Mouse (Mus musculus) fibroblast of lung, adult 2 months (primary cell): ENCODE results near the gene Rnf135.
"Not testable (repeated sequence)": the region's sequence is repeated elsewhere in the genome, so short reads cannot be mapped to it uniquely, and the experiment has no call there.

ENCODE experiments used
- DNase-seq: peaks from one replicate; pipeline ENCODE4 v3.0.0-alpha.2; 2011; ENCODE audit warnings: low read depth

Rnf135 gene

GRCm38 (mm10) chr11:80183705-80184255 lies at the start of gene Rnf135:
Gene Rnf135, plus strand, starts transcription at chr11:80183851.
- DNase-seq: peak; percentile 86

GRCm38 (mm10) chr11:80134744-80135143 lies 48.9 kb upstream of the Rnf135 start:
- no peak for DNase-seq

DNA sequence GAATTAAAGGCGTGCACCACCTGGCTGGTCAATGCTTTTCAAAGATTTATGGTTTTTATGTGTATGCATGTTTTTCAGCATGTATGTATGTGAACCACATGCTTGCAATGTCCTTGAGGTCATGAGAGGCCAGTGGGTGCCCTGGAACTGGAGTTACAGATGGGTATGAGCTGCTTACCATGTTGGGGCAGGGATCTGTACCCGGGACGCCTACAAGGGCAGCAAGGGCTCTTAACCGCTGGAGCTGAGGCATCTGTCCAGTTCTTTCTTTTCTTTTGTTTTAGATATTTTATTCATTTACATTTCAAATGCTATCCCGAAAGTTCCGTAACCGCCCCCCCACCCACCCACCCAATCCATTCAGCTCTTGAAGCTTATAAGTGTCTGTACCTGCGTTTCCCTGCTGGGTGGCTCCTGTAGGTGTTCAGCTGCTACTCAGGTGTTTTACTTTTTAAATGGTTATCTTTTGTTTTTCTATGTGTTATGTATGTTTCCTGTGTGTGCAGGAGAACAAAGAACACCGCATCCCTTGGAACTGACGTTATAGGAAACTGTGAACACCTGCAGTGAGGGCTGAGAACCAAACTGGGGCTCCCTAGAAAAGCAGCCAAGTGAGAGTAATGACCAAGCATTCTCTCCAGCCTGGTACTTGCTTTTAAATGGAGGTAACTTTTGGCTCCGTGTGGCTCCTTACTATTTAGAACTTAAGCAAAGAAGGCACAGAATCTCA lies 47.5 kb upstream of the Rnf135 start:
- DNase-seq: no peak

DNA sequence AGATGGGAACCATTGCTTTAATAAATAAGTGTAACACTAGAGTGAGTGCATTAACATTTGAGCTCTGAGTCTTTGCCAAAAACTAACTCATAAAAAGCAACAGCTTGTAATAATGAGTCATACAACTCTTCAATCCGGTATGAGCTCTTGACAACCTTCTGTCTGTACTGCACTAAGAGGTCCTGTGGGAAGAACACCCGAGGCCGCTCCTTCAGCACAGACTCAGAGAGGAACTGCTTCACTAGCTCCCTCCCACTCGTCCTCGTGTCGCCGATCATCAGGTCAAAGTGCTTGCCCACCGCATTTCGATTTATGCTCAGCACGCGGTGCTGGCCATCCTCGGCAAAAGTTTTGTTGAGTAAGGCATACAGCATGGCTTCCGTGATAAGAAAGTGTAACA lies 46.9 kb upstream of the Rnf135 start:
- no peak for DNase-seq

DNA sequence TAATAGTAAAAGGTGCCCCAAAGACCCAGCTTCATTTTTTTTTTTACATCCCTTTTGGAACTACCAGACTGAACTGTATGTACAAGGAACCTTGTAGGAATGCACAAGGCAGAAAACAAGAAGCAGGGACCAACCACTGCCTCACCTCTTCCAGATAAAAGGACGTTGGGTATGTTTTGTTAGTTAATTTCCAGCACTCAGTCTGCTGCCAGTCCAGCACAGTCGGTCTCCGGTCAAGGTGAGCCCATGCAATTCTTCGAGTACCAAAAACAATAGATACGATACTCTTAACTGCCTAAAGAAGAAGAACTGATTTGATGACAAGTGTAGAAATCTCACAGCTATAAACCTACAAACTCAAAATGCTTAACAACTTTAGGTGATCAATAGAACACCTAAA lies 45.9 kb upstream of the Rnf135 start:
- DNase-seq: no peak

- DNase-seq: peak; percentile 74
Measured at GRCm38 (mm10) chr11:80141825-80142521, 41.7 kb upstream of the Rnf135 start, which contains the start of gene Tefm. Gene Tefm, minus strand, starts transcription at chr11:80142175.

DNA sequence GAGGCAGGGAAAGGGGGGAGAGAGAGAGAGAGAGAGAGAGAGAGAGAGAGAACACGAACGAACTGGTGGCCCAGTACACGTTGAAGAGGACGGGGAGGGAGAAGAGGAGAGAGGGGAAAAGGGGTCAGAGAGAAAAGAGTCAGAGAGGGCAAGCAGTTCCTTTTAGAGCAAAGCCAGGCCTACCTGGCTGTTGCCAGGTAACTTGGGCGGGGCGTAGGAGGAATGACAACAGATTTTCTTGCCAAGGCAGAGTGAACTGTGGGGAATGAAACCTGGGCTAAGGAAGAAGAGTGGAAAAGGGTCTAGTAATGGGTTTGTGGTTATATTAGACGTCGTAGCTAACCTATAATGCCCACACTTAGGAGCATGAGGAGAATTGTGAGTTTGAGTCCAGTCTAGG lies 40.8 kb upstream of the Rnf135 start:
- DNase-seq: no peak

- DNase-seq: no peak
Measured at GRCm38 (mm10) chr11:80145787-80146275, 37.8 kb upstream of the Rnf135 start.

- DNase-seq: no peak
Measured at GRCm38 (mm10) chr11:80147748-80148147, 35.9 kb upstream of the Rnf135 start.

- no peak for DNase-seq
Measured at GRCm38 (mm10) chr11:80148313-80148712, 35.3 kb upstream of the Rnf135 start.

DNA sequence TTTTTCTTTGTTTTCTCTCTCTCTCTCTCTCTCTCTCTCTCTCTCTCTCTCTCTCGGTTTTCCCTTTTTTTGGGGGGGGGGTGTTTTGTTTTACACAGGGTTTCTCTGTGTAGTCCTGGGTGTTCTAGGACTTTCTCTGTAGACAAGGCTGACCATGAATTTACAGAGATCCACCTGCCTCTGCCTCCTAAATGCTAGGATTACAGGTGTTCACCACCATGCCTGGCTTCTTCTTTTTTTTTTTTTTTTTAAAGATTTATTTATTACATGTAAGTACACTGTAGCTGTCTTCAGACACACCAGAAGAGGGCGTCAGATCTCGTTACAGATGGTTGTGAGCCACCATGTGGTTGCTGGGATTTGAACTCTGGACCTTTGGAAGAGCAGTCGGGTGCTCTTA lies 34.7 kb upstream of the Rnf135 start:
- not testable (repeated sequence) for DNase-seq

GRCm38 (mm10) chr11:80149412-80150023 lies 34.1 kb upstream of the Rnf135 start:
- DNase-seq: no peak

GRCm38 (mm10) chr11:80150566-80150965 lies 33.1 kb upstream of the Rnf135 start:
- DNase-seq: no peak

- no peak for DNase-seq
Measured at GRCm38 (mm10) chr11:80151541-80151940, 32.1 kb upstream of the Rnf135 start.

- DNase-seq: no peak
Measured at GRCm38 (mm10) chr11:80152376-80152775, 31.3 kb upstream of the Rnf135 start.

- peak; percentile 43 for DNase-seq
Measured at GRCm38 (mm10) chr11:80153857-80154495, 29.7 kb upstream of the Rnf135 start, which contains the start of gene Adap2. Gene Adap2, plus strand, starts transcription at chr11:80154105.

DNA sequence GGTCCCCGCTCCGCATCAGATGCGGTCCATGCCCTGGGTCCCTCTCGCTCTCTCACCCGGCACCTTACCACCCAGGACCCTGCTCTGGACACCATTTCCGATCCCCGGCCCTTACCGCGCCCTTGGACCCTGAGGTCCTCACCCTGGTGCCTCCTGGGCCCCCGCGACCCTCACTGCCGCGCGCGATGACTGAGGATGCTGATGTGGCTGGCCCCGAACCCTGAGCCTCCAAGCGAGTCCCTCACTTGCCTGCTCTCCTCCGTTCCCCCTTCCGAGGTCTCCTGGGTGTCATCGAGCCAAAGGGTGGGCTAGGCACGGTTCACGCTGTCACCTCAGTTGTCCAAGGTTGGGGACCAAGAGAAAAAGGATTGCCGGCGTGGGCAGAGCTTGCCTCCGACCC lies 29.1 kb upstream of the Rnf135 start:
- no peak for DNase-seq

GRCm38 (mm10) chr11:80155541-80155940 lies 28.1 kb upstream of the Rnf135 start:
- no peak for DNase-seq

- no peak for DNase-seq
Measured at GRCm38 (mm10) chr11:80155961-80156360, 27.7 kb upstream of the Rnf135 start.

DNA sequence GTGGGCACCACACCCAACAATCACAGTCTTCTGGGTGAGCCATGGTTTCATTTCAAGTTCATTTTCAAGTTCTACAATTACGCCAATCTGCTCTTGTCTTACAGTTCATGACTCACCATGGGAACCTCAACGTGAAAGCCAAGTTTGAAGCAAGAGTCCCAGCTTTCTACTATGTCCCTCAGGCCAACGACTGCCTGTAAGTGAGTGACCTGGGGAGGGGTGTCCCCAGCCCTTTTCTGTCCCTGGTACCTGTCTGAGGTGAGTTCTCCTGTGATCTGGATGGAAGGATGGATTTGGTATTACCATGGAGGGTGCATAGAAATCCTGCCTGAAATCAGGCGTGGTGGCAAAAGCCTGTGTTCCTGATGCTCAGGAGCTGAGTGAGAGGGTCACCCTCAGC lies 26.8 kb upstream of the Rnf135 start:
- no peak for DNase-seq

- no peak for DNase-seq
Measured at GRCm38 (mm10) chr11:80159018-80159417, 24.6 kb upstream of the Rnf135 start.

GRCm38 (mm10) chr11:80161041-80161440 lies 22.6 kb upstream of the Rnf135 start:
- no peak for DNase-seq
